Mouse (Mus musculus) heart, adult 2 months (tissue): ENCODE results near the gene Pigh.

Experiments
- CTCF ChIP-seq: fragments of 200-600 bp; IDR thresholded peaks from 2 replicates; pipeline ENCODE4 v1.8.1; 2022; ENCODE audit warnings: antibody characterized with exemption, mild to moderate bottlenecking, moderate library complexity
- EP300 ChIP-seq: fragments of 200-500 bp; IDR thresholded peaks from 2 replicates; pipeline ENCODE4 v1.6.1; 2011; ENCODE audit warnings: low read depth, low read length, control low read depth; ENCODE audit not compliant: insufficient read depth
- POLR2A ChIP-seq: fragments of 200-500 bp; IDR thresholded peaks from 2 replicates; pipeline ENCODE4 v1.6.1; 2011; ENCODE audit warnings: mild to moderate bottlenecking, low read depth, low read length, control low read depth; ENCODE audit not compliant: insufficient read depth

DNA sequence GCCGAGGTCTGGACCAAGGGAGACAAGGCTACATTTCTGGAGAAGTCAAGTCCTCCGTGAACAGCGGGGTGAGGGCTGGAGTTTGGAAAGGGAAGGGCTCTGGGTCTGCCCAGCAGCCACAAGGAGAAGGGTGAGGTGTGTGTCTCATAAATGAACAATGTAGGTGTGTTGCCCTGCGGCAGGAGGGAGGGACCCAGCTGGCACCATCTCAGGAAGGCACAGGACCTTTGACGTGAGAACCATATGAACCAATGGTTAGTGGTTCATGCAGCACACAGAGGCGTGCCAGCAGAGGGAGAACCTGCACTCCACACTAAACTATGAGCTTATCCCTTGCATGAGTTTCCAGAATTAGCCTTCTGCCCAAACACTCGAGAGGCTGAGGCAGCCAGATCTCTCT is 42.2 kb downstream of the Pigh start:
- no peak for TF ChIP-seq CTCF
- no peak for TF ChIP-seq POLR2A
- TF ChIP-seq EP300 = no peak
